Mouse (Mus musculus): Measurements from ENCODE around the gene En2. TPM values are rescaled to one million over a fixed set of nuclear protein-coding genes. Genes with fewer than 3 reads are reported as not detected.

The En2 gene
- polyA plus RNA-seq, 1 experiment from 2014 or later: not detected

- no peak overlapping the region for H3K4me3 ChIP-seq (replicated peaks)
- 67% methylated on average over 2 of the region's 2 CpGs for WGBS
- no peak overlapping the region for H3K27ac ChIP-seq (replicated peaks)
- no peak overlapping the region for H3K9ac ChIP-seq (replicated peaks)
- peaks cover 54% of the 10 kb centered on the region for H3K27me3 ChIP-seq (replicated peaks)
- no peaks in the 10 kb centered on the region for H3K9me3 ChIP-seq (replicated peaks)
- H3K36me3 ChIP-seq: no peaks in the 10 kb centered on the region
- H3K4me1 ChIP-seq: peaks cover 15% of the 10 kb centered on the region
- H3K4me2 ChIP-seq: no peak overlapping the region
- no peak for ATAC-seq (ENCODE audit: low FRiP score)
Observed at GRCm38 (mm10) chr5:28213441-28213840, 47.9 kb downstream of the En2 start.

- ATAC-seq (ENCODE audit: low FRiP score): no peak
- no peaks in the 10 kb centered on the region for H3K9me3 ChIP-seq (replicated peaks)
- no peak overlapping the region for H3K4me2 ChIP-seq
- H3K4me1 ChIP-seq: no peaks in the 10 kb centered on the region
- no peaks in the 10 kb centered on the region for H3K36me3 ChIP-seq
- H3K4me3 ChIP-seq (replicated peaks): no peak overlapping the region
- 80% methylated on average over 1 of the region's 1 CpGs for WGBS
- H3K27ac ChIP-seq (replicated peaks): no peak overlapping the region
- H3K9ac ChIP-seq (replicated peaks): no peak overlapping the region
- H3K27me3 ChIP-seq (replicated peaks): peaks cover 5% of the 10 kb centered on the region; the same call in 1 of the 2 replicates
Observed at GRCm38 (mm10) chr5:28219596-28219995, 54.1 kb downstream of the En2 start.

Other genes with a start within 250 kb of the En2 start
- 62.8 and 71.6 TPM in 2 replicates for gene Insig1, start 94.3 kb upstream of the En2 start, polyA plus RNA-seq (2015; fragmentation: Nextera tagmentation; extraction: Ambion mirVana)
- 0.42 and 0.51 TPM in 2 replicates for gene Cnpy1, start 80.1 kb downstream of the En2 start, polyA plus RNA-seq (2015; fragmentation: Nextera tagmentation; extraction: Ambion mirVana)
- gene Rbm33, start 151.4 kb downstream of the En2 start, polyA plus RNA-seq (2015; fragmentation: Nextera tagmentation; extraction: Ambion mirVana): 12.1 and 12.3 TPM in 2 replicates

Data from neural tube, embryonic 15.5 days (tissue).